Mouse (Mus musculus): ENCODE measurements around the gene Rpl38.

Gene Rpl38

GRCm38 (mm10) chr11:114679582-114679981, 11.3 kb downstream of the Rpl38 start:
- DNase-seq (ENCODE audit: low read depth, low spot score) = no peak

- DNase-seq (ENCODE audit: low read depth, low spot score) = no peak
Observed at GRCm38 (mm10) chr11:114680291-114680690, 12.0 kb downstream of the Rpl38 start.

DNA sequence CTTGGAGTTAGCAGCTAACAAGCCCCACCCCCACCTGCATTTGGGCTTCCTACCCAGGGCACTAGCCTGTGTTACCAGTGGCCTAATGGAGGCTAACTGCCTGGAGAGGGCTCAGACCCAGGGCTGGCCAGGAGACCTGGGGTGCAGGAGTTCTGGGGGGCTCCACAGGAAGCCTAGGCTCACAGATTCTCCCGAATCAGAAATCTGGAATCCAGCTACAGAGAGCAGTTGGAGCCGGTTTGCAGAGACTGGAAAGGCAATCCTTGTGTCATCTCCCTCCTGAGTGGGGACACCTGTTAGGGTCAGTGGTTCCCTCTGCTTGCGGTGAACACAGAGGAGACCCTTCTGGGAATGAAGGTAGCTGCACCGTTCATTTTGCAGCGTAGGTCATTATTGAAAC, 12.7 kb downstream of the Rpl38 start:
- no peak for DNase-seq (ENCODE audit: low read depth, low spot score)

DNA sequence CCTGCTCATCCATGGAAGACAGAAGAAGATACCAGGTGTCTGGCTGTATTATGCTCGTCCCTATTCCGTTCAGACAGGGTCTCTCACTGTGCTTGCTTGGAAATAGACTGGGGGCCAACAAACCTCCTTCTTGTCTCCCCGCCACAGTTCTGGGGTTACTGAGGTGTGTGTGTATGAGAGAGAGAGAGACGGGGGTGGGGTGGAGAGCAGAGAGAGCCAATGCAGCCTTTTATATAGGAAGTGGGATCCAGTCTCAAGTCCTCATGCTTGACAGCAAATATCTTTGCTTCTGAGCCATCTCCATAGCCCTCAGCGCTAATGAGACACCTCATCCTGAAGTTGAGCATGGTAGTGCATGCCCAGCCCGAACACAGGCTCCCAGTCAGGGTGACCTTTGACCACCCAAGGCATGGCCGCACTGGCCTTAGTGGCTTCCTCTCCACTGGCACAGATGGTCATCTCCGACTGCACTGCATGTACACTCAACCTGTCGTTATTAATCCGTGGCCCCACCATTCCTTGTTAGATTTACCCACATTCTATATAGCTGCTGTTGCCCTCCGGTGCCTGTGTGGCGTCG, 14.1 kb downstream of the Rpl38 start:
- no peak for DNase-seq (ENCODE audit: low read depth, low spot score)

DNA sequence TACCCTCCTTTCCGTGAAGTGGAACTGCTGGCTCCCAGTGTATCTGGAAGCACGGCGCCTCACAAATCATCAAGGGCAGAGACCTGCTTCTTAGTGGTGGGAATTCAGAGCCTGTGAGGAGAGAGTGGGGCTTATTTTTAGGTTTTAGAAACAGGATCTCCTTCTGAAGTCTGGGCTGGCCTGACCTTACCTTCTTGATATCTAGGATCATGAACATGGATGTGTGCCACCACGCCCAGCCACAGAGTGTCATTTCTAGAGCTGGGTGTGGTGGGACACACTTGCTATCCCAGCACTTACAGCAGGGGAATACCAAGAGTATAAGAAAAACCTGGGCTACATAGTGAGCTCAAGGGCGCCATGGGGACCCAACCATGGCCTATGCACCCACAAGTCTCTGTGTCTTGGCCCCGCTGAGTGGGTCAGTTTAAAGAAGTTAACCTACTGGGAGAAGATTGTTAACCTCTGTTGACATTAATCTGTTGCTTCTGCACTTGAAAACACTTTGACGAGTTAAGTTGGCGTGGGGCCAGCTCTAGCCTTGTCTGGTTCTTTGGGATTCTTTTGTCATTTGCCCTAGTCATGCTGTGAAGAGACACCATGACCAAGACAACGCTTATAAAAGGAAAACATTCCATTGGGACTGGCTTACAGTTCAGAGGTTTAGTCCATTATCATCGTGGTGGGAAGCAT, 14.9 kb downstream of the Rpl38 start:
- DNase-seq (ENCODE audit: low read depth, low spot score) = no peak

GRCm38 (mm10) chr11:114683722-114684621, 15.6 kb downstream of the Rpl38 start:
- no peak for DNase-seq (ENCODE audit: low read depth, low spot score)

GRCm38 (mm10) chr11:114684627-114685373, 16.5 kb downstream of the Rpl38 start:
- DNase-seq (ENCODE audit: low read depth, low spot score) = no peak

DNA sequence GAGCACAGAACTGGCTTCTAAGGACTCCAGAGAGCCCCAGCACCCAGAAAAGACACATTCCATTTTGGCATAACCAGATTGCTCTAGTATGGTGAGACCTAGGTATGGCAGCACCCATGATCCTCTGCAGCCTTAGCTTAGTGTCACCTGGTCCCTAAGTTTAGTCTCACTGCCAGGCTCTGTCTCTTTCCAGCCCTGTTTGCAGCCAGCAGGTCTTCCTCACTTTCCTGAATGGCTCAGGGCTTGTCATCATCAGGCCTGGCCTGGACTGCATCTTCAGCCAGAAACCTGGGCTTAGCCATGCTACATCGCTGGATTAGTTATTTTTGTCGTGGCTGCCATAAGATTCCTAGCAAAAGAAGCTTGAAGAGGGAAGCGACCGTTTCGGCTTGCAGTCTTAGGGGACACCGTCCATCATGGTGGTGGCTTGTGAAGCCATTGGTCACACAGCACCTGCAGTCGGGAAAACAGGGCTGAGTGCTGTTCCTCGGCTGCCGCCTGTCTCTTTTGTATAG, 17.3 kb downstream of the Rpl38 start:
- no peak for DNase-seq (ENCODE audit: low read depth, low spot score)

DNA sequence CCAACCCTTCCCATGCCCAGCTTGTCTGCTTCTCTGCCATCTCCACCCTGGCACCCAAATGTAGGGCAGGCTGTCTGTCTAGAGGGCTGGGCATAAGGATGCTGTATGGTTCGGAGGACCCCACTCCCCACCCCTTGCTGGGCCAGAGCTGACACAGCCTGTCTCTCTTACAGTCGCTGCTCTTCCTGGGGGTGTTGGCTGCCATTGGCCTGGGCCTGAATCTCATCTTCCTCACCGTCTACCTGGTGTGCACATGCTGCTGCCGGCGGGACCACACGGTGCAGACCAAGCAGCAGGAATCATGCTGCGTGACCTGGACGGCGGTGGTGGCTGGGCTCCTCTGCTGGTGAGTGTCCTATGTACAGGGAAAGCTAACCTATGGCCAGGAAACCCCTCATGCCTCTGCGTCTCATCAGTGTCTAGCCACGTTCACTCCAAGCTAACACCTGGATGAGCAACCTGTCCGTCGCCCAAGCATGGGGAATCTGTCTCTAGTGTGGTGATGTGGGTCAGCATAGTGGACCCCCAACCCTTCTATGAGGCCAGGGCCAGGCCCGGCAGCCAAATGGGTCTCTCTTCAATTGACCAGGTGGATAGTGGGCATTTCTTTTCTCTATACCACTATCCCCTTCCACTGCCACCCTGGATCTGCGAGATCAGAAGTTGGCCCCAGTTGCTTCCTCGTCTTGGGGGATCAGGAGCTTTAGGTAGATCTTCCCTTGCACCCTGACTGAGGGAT, 18.1 kb downstream of the Rpl38 start:
- no peak for DNase-seq (ENCODE audit: low read depth, low spot score)

GRCm38 (mm10) chr11:114687574-114688188, 19.4 kb downstream of the Rpl38 start:
- DNase-seq (ENCODE audit: low read depth, low spot score) = no peak

DNA sequence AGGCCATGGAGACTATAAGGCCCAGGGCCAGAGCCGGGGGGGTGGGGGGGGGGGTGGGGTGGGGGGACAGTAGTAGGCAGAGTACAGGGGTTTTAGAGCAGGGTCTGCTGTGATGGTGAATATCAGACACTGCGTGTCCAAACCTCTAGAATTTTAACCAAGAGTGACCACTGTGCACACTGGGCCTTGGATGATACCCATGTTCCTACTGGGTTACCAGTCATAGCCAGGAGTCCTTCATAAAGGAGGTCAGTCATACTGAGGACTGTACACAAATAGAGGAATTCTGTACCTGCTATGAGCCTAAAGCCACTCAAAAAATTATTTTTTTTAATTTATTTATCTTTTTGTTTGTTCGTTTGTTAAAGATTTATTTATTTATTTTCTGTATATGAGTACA, 20.4 kb downstream of the Rpl38 start:
- no peak for DNase-seq (ENCODE audit: low read depth, low spot score)

DNA sequence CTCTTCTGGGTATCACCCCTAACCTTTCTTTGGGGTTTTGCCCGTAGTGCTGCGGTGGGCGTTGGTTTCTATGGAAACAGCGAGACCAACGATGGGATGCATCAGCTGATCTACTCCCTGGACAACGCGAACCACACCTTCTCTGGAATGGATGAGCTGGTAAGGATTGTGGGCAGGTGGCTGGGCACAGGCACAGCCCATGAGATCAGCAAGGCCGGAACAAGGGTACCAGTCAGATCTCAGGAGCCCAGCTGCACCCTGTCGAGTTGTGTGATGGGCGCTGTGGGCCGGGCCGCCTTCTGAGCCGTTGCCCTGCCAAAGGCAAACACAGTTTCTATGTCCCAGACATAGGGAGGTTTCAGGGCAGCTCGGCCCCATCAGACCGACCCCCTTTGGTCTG, 21.9 kb downstream of the Rpl38 start:
- no peak for DNase-seq (ENCODE audit: low read depth, low spot score)

- no peak for DNase-seq (ENCODE audit: low read depth, low spot score)
Observed at GRCm38 (mm10) chr11:114691454-114692182, 23.3 kb downstream of the Rpl38 start.

DNA sequence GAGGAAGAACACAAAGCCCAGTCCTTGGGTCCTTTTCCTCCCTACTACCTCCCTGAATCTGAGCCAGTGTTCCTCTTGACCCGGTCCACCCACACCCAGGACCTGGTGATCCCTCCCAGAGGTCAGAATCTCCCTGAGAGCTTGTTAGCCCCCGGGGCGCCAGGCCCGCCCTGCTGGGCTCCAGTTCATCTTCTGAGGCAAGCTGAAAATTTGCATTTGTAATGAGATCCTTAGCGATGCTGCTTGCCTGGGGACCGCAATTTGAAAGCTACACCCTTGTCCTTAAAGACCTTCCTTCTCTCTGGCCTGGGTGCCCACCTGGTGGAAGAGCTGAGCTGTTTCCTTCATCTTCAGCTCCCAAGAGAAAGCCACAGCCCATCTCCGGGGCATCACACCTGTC, 24.3 kb downstream of the Rpl38 start:
- DNase-seq (ENCODE audit: low read depth, low spot score) = no peak

DNA sequence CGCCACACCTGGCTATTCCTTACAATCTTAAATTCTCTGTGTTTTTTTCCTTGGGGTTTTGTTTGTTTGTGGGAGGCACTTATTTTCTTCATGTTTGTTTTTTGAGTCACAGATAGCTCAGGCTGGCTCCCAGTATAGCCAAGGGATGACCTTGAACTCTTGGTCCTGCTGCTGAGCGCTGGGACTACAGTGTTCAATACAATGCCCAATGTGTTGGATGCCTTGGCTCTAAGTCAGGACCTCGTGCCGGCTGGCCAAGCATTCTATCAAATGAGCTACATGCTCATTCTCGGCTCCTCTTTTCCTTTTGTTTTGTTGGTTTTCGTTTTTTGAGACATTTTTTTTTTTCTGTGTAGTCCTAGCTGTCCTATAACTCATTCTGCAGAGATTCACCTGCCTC, 25.1 kb downstream of the Rpl38 start:
- no peak for DNase-seq (ENCODE audit: low read depth, low spot score)

DNA sequence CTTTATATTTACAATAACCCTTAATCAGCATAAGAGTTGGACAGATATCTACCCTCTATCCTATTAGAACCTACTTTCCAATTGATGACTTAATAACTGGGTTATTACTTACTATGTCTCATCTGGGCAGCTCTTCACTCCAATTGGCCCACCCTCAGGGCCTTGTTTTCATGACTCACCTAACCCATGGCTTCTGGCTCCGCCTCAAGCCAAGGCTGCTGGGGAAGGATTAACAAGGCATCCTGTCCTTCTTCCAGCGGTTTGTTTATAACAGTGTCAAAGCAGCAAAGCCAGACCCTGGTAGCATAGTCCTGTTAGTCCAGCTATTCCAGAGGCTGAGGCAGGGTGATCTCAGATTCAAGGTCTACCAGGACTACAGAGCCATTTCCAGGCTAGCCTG, 26.1 kb downstream of the Rpl38 start:
- DNase-seq (ENCODE audit: low read depth, low spot score) = no peak

- DNase-seq (ENCODE audit: low read depth, low spot score) = no peak
Observed at GRCm38 (mm10) chr11:114698496-114698895, 30.2 kb downstream of the Rpl38 start.

GRCm38 (mm10) chr11:114699511-114699910, 31.2 kb downstream of the Rpl38 start:
- DNase-seq (ENCODE audit: low read depth, low spot score) = no peak

- no peak for DNase-seq (ENCODE audit: low read depth, low spot score)
Observed at GRCm38 (mm10) chr11:114702311-114702995, 34.1 kb downstream of the Rpl38 start.
